Mouse (Mus musculus): ENCODE measurements around the gene Btbd2.
"Not testable (repeated sequence)": the region's sequence is repeated elsewhere in the genome, so short reads cannot be mapped to it uniquely, and the experiment has no call there.

The Btbd2 gene

DNA sequence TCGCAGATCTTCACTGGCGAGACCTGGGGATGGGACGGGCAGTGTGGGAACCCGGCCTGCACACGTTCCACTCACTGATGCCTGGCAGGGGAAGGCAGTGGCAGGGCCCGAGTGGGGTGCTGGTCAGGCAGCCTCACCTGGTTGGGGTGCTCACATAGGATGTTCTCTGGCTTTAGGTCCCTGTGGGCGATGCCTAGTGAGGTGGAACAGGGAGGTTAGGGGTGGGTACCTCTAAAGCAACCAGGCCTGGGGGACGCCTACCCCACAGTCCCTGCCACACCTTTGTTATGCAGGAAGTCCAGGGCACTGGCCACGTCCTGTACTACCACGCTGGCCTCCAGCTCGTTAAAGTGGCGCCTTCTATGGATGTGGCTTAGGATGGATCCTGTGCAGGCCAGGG lies 12.1 kb upstream of the Btbd2 start:
- DNase-seq: no peak

DNA sequence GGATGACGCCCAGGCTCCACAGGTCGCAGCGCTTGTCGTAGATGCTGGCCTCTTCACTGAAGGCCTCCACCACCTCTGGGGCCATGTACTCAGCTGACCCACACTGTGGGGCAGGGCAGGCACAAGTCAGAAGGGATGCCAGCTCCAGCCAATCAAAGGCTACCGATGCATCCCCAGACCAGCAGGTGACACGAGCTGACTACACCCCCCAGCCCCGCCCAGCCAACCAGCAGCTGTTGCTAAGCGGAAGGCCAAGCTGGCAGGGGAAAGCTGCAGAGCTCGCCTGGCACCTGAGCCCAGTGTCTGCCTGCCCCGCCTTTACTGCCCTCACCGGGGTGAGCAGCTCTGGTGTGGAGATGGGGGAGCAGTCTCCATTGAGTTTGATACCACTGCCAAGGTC lies 11.7 kb upstream of the Btbd2 start:
- no peak for DNase-seq

- no peak for DNase-seq
These were observed 10.1 kb upstream of the Btbd2 start for GRCm38 (mm10) chr10:80666837-80667412.

DNA sequence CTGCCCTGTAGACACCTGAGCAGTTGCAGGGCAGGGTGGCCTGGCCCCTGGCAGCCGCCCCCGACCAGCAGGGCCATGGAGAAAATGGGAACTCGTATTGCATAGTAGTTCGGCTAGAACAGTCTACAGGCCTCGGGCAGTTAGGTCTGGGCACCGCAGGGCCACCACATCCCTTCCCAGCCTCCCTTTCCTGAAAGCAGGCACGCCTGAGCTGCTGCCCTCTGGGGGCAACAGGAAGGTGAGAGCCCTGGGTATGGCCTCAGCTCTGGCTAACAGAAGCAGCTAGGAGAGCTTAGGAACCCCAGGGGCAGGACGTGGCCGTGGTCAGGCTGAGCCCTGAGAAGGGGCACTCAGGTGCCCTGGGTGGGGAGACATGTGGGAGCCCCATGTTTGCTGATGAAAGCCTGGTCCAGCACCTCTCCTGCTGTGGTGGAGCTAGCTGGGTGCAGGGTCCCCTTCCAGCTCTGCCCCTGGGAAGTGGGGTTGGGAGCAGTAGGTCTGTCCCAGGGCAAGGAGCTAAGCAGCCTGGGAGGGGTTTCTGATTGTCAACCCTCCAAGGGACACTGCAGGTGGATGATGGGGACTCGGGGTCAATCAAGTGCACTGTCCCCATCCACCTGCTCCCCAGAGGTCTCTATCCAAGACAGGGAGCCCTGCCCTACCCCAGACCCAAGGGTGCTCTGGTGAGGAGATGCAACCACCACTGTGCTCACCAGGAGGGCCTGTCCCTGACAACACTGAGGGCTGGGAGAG lies 9.3 kb upstream of the Btbd2 start:
- no peak for DNase-seq

DNA sequence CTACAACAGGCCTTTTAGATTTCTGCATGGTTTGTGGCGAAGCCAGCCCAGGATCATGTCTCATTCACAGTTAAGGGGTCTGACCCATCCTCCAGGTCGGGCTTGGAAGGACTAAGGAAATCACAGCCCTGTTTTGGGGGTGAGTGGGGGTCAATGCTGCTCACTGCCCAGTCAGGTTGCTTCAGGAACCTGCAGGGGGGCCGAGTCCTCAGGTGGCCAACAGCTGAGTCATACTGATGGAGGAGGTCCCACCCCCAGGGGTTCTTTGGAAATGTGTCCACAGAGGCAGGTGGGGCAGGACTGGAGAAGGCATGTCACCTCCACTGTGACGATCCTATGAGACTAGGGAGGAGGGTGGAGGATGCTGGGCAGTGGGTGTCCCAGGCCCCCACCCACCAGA lies 8.6 kb upstream of the Btbd2 start:
- no peak for DNase-seq

GRCm38 (mm10) chr10:80665016-80665380 lies 8.1 kb upstream of the Btbd2 start:
- no peak for DNase-seq

GRCm38 (mm10) chr10:80664197-80665015 lies 7.5 kb upstream of the Btbd2 start:
- peak; percentile 47 for DNase-seq

GRCm38 (mm10) chr10:80663485-80664196 lies 6.8 kb upstream of the Btbd2 start:
- peak; percentile 55 for DNase-seq

DNA sequence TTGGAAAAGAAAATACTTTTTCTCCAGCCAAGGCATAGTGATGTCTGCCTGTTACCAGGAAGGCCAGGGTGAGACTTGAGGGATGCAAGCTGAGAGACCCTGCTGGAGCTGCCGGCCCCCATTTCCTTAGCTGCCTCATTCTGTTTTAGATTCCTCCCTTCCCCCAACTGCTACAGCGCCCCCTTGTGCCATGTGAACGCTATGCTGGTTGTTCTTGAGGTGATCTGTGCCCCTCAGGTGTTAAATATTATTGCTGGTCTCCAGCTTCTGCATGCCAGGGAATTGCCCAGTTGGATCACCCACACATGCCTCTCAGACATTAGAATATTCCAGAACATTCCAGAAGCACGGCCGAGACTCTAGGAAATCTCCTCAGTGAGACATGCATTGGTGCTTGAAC lies 4.3 kb upstream of the Btbd2 start:
- DNase-seq: peak; percentile 96

- peak; percentile 90 for DNase-seq
These were observed 2.3 kb upstream of the Btbd2 start for GRCm38 (mm10) chr10:80659213-80659612.

- DNase-seq: peak; percentile 56
These were observed 2.0 kb upstream of the Btbd2 start for GRCm38 (mm10) chr10:80658841-80659202.

- DNase-seq: no peak
These were observed 1.4 kb upstream of the Btbd2 start for GRCm38 (mm10) chr10:80658194-80658840.

DNA sequence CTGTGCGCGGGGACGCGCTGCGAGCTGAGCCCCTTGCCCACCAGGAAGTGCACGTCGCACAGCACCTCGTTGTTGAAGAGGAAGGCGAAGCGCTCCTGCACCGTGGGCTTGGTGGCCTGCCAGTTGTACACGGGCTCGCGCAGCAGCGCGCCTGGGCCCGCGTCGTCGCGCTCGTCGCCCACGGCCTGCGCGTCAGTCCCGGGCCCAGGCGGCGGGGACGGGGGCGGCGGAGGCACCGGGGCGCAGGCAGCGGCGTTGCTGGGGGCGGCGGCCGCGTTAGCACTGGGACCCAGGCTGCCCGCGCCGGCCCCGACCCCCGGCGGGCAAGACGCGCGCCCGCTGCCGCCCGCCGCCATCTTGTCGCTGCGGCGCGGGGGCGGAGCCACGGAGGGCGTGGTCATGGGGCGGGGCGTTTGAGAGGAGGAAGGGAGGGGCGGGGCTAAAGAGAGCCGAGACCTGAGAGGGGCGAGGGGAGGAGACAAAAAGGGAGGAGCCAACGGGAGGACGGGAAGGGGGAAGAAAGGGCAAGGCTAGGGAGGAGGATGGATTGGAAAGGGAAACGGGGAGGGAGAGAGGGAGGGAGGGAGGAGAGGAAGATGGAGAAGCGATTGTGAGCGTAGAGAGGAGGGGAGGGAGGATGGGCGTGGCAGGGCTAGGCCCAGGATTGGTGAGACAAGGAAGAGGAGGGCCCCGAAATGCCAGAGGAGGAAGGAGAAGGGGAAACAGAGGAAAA lies 575 bp downstream of the Btbd2 start:
- peak; percentile 100 for DNase-seq

DNA sequence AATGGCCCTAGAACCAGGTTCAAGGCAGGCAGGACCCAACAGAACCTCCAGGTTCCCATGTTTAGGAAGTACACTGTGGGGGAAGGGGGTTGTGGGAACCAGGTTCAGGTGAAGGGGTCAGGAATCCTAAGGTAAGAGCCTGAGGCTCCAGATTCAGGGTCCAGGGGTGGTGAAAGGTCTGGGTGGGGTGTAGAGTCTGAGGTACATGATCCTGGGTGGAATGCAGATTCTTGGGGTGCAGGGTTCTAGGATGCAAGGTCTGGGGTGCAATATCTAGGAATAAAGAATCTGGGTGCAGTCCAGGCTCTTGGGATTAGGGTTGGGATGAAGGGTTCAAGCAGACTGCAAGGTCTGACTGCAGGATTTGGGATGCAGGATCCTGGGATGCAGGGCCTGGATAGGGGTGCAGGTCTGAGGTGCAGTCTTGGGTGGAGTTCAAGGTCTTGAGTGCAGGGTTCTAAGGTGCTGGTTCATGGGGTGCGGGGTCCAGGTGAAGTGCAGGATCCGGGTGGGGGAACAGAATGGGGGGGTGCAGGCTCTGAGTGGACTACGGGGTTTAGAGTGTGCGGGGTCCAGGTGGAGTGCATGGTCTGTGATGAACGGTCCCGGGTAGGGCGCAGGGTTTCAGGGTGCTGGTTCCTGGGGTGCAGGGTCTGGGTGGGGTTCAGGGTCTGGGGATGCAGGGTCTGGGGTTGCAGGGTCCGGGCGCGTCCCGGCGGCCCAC lies 1.3 kb downstream of the Btbd2 start:
- no peak for DNase-seq

DNA sequence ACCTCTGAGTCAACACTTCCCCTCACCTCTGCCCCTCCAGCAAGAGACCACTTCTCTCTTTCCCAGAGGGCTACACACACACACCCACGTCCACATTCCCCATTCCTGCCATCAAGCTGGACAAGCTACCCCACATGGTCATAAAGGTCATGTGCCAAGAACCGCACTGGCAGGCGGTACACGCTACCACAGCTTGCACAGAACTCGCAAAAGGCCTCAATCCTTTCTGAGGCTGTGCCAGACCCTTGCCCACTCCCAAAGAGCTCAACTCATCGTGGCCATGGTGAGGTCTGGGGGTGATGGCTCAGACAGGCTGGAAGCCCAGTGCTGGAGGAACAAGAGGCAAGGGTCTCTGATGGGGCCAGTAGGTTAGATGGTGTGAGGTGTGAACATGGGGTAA lies 2.0 kb downstream of the Btbd2 start:
- DNase-seq: no peak

GRCm38 (mm10) chr10:80653156-80653720 lies 3.6 kb downstream of the Btbd2 start:
- no peak for DNase-seq

GRCm38 (mm10) chr10:80650392-80650791 lies 6.5 kb downstream of the Btbd2 start:
- DNase-seq: no peak

DNA sequence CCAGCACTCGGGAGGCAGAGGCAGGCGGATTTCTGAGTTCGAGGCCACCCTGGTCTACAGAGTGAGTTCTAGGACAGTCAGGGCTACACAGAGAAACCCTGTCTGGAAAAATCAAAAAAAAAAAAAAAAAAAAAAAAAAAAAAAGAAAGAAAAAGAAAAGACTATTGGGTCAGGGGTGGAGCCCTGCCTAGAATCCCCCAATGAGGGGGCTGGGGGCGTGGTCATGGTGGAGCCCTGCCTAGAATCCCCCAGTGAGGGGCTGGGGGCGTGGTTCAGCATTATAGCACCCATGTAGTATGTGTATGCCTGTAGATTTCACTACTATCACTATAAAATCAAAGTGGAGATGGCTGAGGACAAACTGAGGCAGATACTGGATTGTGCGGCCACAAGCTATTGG lies 7.0 kb downstream of the Btbd2 start:
- DNase-seq: not testable (repeated sequence)

- DNase-seq: no peak
These were observed 9.9 kb downstream of the Btbd2 start for GRCm38 (mm10) chr10:80646936-80647335.

GRCm38 (mm10) chr10:80635345-80635744 lies 21.5 kb downstream of the Btbd2 start:
- DNase-seq: no peak

- no peak for DNase-seq
These were observed 27.9 kb downstream of the Btbd2 start for GRCm38 (mm10) chr10:80628925-80629324.
